Mouse (Mus musculus) gonadal fat pad, adult 2 months (tissue): ENCODE measurements at regions not wholly inside any gene's neighbourhood (a gene's known extent, or its start where the extent isn't known, plus 50 kb on each side); places are given as distances from the start of the nearest gene placed in this dataset.
A peak's percentile ranks its signal among the peaks of the same experiment; 100 is the strongest.

ENCODE experiments used
- DNase-seq: peaks from one replicate; pipeline ENCODE4 v3.0.0-alpha.2; 2012; ENCODE audit warnings: low read depth

DNA sequence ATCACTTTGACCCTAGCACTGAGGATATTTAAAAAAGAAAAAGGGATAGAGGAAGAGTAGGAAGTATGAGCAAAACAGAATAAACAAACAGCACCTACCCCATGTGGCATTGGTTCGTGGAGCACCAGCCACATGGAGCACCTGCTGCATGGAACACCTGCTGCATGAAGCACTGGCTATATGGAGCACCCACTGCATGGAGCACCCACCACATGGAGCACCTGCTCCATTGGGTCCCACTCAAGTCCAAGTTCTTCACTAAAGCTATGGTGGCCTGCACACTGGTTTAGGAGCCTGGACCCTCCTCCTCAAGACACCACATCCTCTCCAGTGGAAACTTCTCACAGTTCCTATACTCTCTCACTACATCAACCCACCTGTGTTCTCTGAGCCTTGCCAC, 166.4 kb upstream of the Zmiz1 start:
- no peak for DNase-seq

DNA sequence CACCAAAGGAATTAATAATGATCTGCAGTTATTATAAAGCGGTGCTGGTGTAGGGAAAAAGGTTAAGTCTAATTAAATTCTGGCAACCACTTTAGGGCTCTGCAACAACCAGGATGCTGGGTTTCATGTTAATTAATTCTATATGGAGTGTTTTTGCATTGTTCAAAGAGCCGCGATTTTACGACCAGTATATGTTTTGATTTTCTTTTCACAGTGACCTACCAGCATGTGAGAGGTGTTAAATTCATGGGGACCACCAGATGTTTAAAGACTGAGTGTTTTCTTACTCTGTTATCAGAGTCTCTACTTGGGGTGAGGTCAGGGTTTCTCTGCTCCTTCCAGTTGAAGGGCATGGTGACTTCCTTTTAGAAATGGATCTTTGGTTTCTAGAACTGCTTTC, 164.8 kb upstream of the Zmiz1 start:
- DNase-seq = no peak

DNA sequence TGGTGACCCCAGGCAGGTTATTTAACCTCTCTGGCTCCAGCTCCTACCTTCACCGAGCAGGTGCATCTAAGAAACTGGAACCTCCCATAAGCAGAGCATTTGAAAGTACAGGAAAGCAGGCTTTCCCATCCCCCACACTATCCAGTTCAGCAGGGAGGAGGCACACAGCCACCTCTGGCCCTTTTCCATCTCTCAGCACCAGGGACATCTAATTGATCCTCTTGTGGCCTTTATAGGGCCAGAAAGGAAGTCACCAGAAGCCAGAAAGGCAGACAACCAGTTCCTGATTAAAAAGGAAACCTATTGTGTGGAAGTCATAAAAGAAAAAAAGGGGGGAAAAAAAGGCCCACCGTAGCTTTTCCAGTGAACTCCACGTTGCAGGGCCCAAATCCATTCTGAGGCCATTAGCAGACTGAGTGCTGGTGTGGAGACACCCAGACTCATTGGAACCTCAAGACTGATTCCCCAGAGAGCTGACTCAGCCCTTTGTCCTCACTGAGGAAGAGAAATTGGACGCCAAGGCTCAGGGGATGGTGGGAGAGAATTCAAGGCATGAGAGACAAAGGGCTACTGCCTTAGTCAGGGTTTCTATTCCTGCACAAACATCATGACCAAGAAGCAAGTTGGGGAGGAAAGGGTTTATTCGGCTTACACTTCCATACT, 163.2 kb upstream of the Zmiz1 start:
- DNase-seq = no peak

DNA sequence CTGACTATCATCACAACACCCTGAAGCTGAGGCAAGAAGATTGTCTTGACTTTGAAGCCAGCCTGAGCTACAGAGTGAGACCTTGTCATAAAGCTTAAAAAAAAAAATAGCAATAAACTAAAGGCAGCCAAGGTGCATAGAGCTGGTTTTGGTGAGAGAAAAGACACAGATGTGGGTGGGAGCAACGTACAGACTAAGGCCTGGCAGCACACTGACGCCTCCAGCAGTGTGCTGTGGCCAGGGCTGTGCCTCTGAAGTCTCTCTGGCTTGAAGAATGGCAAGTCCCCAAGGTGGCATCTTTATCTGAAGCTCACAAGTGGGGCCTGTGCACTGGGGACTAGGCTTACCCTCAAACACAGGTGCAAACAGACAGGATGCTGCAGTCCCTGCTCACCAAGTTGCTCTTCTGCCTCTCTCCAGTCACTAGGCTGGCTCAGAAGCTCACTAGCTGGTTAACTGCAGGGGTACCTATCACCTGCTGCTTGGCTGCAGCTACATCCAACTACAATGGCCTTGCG, 159.3 kb upstream of the Zmiz1 start:
- DNase-seq = no peak

DNA sequence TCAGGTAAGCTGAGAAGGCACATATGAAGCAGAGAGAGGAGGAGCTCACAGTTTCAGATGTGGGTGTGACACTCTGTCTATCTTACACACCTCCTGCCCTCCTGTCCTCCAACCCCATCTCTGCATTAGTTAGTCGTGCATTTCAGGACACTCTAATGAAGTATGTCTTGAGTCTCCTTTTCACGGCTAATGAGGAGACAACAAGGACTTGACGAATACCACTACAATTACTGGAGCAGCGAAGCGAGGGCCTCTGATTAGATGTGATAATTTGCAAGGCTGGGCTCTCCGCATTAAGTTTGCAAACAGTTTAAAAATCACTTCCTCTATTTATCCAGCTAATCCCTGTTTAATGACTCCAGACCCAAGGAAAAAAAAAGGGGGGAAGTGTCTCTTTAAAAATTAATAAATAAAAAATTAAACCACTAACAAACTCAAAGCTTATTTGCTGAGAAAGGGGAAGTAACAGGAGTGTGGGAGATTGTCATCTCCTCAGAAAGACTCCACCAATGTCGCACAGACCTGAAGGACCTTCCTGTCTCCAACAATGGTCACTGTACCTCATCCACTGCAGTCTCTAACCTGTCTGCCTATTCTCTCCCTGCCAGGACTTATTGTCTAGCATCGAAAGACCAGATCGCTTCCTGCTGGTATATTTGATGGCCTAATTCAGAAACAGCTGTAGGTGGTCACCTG, 157.5 kb upstream of the Zmiz1 start:
- no peak for DNase-seq

DNA sequence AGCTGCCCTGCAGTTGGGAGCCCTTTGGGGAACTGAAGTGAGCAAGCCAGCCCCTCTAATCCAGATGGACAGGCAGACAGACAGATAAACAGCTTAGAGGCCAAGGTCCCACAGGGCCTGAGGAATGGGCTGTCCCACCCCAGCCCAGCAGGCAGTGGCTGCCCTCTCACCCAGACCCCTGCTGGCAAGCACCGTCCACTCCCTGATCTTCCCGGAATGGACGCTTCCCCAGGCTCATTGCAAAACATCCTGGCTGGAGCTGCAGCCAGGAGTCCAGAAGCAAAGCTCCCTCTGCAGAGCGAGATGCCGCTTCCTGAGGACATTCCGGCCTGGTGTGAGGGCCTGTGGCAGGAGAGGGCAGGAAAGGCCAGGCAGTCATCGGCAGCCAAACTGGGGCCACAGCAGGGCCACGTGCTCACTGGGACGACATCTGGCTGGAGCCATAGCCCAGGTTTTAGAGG, 154.6 kb upstream of the Zmiz1 start:
- no peak for DNase-seq

DNA sequence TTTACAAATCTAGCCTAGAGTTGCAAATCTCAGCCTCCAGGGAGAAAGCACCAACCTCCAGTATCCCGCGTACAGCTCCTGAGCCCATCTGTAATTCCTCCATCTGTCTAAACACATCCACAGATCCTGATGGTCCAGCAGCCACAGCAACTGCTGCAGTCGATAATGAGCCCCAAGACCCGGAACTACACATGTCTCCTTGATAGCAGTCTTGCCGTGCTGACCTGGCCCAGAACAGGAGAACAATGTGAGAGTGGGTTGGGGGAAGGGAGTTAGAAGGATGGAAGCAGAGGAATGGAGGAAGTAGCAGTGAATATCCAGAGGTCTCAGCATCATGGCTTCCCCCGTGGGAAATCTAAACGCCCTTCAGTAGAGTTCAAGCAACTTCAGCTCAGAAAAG, 152.8 kb upstream of the Zmiz1 start:
- no peak for DNase-seq

DNA sequence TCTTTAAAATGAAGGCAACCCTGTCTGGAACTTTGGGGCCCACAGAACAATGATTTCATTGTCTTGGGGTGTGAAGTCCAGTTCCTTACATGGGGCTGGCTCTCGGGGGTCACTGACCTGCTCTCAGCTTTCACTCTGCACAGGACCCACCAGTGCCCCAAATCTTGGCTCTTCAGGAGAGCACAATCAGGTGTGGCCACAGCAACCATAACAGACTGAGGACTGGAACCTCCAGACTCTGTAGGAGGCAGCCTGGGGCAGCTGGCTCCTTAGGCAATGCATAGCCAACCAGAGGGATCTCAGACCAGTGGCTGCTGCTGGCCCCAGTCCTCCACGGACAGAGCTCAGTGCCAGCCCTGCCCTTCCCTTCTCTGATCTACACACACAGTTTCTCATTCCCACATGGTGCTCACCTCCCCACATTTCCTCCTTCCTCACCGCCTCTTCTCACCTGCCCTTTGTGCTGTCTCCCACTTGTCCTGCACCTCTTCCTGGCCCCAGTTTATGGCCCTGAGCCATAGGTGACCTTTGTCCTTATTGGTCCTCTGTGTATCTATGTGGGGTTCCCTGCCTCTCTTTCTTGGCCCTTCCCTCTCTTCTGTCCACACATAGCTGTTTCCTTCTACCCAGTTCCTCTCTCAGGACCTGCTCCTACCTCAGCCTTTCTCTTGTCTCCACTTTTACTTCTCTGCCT, 151.9 kb upstream of the Zmiz1 start:
- no peak for DNase-seq

DNA sequence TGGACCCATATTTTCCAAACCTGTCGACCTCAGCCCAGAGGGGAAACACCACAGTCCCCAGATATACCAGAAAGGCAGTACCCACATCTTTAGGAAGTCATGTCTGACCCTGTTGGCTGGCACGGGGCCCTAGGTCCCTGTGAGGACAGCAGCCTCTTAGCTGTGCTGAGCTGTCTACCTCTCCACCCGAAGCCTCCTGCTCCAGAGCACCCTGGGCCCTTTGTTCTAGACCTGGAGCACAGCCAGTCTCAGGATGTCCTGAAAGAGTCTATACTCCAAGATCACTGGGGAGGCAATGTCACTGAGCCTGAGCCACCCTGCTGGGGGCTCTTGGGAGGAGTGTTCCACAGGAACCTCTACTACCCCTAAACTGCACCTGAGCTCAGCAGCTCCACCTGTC, 150.9 kb upstream of the Zmiz1 start:
- DNase-seq = no peak

DNA sequence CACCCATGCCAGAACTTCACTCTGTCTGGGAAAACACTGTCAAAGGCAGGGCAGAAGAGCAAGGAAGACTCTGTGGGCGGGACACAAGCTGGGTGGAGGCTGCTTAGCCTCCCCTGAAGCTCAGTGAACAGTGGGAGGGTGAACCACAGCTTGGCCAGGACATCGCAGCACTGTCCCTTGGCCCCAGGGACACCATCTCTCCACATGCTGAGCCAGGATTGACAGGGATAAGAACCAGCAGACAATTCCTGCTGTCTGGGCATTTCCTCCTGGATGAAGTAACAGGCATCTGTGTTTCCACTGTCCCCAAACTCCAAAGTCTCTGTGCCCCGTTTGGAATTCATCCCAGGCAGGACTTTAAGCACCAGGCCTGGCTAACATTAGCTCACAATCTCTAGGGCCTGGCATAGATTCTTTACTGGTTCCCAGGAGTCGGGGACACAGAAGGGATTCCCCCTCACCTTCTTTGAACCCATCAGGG, 148.3 kb upstream of the Zmiz1 start:
- no peak for DNase-seq

DNA sequence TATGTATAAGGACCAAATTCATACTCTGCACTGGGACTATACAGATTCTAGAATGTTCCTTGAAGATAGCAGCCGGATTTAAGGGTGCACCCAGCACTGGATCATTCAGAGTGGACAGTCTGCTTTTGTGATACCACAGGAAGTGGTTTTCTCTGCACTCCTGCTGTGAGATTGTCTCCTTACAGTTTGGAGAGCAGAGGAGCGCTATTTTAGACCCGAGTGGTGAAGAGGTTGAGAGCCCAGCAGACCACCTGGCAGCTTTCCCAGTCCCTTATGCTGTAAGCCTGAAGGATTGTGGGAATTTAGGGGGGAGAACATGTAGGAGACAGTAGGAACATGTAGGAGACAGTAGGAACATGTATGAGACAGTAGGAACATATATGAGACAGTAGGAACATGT, 147.5 kb upstream of the Zmiz1 start:
- no peak for DNase-seq

DNA sequence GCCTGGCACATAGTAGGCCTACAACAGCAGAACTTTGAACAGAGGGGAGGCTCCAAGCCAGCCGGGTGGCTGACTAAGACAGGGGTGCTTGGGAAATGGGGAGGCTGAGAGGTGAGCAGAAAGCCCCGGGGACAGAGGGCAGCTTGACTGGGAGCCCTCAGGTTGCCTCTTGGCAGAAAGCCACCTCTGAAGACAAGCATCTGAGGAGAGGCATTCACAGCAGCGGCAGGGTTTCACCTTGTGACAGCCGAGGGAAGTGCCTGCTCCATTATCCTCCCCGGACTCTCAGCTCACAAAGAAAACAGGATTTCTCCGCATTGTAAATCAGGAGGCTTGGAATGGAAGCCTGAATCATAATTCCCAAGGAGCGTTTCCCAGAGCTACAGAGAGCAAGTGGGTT, 146.8 kb upstream of the Zmiz1 start:
- no peak for DNase-seq

DNA sequence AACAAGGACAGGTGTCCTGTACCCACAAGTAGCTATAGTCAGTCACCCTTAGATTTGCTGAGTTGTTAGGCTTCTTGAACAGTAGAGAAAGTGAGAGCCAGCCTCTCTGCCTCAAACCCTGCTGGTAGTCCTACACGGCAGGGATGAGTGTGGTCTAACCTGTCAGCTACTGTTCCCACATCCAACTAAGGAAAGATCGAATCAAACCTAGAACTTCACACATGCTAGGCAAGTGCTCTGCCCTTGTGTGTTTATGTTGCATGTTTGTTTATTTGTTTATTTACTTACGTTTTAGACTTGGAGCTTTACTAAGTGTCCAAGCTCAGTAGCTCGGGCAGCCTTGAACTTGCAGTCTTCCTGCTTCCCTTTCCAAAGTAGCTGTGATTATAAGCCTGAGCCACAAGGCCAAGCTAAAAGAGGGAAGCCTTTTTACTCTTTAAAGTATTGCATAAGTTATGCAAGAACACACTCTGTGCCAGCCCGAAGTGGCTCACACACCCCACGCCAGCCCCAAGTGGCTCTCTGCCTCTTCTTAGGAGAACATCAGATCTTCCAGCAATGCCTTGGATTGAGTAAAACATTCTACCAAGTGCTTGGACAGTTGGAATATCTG, 146.1 kb upstream of the Zmiz1 start:
- DNase-seq = peak; percentile 66

DNA sequence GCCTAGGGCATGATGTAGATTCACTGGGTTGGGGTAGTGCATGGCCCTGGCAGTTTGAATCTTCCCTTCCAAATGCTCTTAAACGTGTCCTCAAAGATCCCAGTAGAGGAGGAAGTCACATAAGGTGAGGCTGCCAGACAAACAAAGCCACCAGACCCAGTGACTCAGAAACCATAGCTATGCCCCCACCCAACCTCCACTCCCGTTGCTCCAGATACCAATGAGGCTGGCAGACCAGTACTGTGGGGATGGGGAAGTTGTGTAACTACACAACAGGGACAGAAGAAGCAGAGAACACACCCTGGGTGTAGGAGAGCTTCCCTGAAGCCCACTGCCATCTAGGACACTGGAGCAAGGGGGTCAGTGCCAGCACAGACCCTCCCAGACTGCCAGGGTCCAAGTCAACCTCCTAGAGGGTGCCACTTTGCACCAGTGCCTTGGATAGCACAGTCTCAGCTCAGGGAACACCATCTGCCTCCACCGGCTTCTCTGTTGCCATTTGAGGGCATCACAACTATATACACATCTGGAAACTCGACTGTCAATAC, 145.2 kb upstream of the Zmiz1 start:
- no peak for DNase-seq

DNA sequence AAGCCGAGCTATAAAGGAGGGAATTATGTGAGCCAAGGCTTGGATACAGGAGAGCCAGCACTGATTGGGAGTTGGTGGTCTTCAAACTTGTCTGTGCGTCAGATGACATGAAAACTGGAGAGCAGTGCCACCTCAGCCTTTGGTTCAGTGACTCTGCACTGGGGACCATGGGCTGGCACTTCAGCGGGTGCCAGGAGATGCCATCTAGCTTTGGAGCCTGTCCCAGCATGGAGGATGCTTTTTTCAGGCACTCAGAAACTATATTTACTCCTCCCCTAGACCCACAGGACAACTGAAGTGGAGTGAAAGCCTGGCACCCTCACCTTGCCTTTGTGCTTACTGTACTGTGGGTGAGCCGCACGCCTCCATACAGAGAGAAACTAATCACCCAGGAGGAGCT, 142.5 kb upstream of the Zmiz1 start:
- DNase-seq = no peak

DNA sequence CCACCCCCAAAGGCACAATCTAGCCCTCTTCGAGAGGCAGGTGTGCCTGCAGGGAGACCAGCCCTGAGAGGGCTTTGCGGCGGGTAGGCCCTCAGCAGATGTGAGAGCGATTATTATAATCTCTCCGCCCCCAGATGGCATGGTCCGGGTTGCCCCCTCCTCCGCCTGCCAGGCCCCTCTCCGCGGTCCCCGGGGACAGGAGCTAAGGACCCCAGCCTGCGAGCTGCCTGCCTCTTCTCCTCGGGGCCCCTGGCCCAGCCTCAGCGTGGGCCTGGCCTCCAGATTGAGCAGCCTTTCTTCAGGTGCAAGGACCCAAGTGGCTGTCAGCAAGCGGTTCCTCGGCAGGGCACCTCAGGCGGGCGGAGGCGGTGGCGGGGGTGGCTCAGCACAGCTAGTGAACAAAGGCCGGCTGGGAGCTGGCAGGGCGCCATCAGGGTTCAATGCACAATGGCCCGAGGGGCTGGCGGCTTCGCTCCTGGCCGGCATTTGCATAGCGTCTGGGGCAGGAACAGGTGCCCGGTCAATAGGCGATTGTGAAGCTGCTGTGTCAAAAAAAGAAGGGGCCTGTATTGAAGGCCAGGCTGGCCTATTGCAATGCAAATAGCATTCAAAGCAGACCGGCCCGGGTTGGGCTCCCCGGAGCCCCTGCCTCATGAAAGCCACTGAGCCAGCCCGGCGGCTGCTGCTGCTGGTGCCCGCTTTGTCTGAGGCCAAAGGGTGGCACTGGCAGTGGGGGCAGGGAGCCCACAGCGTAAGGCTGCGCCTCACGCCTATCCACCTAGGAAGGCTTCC, 141.1 kb upstream of the Zmiz1 start:
- DNase-seq = no peak

DNA sequence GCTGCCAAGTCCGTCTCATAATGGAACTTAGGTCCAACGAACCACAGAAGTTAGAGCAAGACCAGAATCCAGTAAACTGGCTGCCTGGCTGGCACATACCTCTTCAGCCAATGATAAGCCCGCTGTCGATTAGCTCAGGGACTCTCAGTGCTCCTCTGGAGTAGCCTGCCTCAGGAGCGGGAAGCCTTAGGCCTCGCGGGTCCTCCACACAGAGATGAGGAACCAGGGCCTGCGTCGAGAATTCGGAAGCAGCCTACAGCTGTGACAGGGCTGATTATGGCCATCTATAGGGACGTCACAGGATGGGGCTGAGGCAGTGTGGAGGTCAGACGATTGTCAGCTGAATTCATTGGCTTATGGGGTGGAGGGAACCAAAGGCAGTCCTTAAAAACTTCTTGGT, 140.1 kb upstream of the Zmiz1 start:
- no peak for DNase-seq

DNA sequence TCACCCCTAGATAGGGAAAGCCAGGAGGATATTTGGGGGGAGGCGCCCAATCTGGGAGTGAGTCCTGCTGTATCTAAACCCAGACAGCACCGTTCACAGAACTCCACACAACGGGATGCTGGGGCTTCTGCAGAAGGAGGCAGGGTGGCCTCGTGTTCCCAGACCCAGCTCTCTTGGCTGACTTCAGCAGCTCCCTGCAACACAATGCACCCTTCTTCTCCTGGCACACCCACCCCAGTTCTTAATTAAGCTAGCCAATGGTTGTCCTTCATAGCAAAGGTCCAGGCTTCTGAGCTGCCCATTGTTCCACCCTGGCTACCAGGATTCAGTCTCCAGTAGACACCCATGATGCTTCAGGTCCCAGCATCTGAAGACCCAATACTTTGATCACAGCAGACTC, 138.8 kb upstream of the Zmiz1 start:
- DNase-seq = no peak

DNA sequence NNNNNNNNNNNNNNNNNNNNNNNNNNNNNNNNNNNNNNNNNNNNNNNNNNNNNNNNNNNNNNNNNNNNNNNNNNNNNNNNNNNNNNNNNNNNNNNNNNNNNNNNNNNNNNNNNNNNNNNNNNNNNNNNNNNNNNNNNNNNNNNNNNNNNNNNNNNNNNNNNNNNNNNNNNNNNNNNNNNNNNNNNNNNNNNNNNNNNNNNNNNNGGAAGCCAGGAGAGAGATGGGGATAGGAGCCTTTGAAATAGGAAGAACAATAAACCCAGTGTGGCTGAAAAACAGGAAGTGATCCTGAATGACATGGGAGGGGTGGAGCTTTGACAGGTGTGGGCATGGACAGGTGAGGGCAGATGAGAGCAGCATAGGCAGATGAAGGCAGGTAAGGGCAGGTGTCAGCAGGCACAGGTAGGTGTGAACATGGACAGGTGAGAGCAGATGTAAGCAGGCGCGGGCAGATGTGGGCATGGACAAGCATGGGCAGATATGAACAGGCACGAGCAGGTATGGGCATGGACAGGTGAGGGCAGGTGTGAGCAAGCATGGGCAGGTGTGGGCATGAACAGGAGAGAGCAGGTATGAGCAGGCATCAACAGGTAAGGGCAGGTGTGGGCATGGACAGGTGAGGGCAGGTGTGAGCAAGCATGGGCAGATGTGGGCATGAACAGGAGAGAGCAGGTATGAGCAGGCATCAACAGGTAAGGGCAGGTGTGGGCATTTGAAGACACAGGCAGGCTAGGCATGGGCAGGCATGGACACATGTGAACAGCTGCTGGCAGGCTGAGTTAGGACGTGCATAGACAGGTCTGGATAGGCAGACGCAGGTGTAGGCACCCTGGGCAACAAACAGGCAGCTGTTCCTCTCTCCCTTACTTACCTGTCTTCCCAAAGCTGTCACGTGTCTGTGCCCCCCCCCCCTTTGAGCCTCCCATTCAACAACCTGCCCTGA, 135.2 kb upstream of the Zmiz1 start:
- no peak for DNase-seq

DNA sequence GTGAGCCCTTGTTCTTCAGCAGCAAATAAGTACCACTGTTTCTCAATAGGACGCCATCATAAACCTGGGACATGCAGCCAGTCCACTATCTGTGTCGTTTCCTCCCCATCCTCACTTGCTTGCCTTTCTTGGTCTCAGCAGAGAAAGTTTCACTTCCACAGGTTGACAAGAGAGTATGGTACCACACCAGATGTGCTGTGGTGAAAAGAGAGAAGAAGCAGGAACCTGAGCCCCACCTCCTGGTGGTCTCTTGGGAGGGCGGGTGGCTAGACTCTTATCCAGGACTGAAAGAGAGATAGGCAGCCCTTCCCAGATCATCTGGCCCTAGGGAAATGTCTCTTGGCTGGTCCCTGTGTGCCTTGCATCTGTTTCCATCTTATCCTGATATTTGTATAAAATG, 133.1 kb upstream of the Zmiz1 start:
- DNase-seq = no peak
